Mouse (Mus musculus) adrenal gland, adult 2 months (tissue): ENCODE measurements around the gene Cd70. TPM values are rescaled to one million over a fixed set of nuclear protein-coding genes. Genes with fewer than 3 reads are reported as not detected.
"Not testable (repeated sequence)": the region's sequence is repeated elsewhere in the genome, so short reads cannot be mapped to it uniquely, and the experiment has no call there.

Experiments
- DNase-seq: peaks from one replicate; pipeline ENCODE4 v3.0.0; 2021
- polyA plus RNA-seq: library from polyadenylated mRNA; depleted of rRNA; stranded (reverse); fragments of >200 nt; gene quantifications from 2 replicates; pipeline ENCODE4 v1.2.3, GENCODE M21; 2012
- total RNA-seq, 2 experiments: library from RNA; stranded (reverse); gene quantifications; 2 replicates each; pipeline ENCODE4 v1.2.3; 2021

The Cd70 gene
- total and polyA plus RNA-seq, 3 experiments: not detected

DNA sequence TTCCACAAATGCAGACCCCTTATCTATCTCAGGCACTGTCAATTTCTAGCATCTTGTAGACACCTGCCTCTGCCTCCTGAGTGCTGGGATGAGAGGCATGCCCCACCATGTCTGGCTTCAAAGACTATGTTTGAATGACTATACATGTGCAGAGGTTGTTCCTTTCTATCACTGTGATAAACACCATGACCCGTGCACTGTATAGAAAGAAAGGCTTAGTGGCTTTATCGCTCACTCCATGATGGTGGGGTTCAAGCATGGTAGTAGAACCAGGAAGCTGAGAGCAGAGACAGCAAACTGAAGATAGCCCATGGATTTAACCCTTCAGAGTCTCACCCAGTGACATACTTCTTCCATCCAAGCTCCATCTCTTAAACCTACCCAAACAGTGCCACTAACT lies 14.9 kb downstream of the Cd70 start:
- DNase-seq: no peak

DNA sequence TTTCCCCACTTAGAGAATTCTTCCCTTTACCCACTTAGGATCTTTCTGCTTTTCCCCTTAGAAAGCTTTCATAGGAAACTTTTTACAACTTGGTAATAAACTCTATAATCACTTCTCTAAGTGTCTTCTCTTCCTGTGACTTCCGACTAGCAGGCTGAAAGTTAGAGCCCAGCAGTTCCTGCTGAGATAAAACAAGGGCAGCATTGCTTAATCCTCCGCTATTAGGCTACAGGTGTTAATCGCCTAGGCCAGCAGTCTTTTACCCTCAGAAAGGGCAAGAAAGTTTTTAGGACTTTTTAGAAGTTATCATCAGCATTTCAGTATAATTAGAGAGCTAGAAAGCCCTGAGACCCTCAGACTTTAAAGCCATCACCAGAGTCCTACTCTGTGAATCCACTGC lies 15.6 kb downstream of the Cd70 start:
- not testable (repeated sequence) for DNase-seq

DNA sequence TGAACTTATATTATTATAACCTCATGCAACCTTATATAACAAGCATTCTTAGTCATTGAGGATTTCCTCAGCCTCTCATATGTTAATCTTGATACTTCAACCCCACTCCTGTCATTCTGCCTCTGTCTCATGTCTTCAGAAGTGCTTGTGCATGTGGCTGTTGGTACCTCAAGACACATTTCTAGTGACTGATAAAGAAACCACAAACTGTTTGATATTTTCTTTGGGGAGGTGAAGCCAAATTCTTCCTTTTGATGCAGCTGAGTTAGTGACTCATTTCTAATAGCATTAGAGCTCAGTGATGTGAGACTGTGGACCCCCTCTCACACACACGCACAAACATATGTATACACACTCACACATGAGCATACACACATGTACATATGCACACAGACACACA lies 17.8 kb downstream of the Cd70 start:
- no peak for DNase-seq

DNA sequence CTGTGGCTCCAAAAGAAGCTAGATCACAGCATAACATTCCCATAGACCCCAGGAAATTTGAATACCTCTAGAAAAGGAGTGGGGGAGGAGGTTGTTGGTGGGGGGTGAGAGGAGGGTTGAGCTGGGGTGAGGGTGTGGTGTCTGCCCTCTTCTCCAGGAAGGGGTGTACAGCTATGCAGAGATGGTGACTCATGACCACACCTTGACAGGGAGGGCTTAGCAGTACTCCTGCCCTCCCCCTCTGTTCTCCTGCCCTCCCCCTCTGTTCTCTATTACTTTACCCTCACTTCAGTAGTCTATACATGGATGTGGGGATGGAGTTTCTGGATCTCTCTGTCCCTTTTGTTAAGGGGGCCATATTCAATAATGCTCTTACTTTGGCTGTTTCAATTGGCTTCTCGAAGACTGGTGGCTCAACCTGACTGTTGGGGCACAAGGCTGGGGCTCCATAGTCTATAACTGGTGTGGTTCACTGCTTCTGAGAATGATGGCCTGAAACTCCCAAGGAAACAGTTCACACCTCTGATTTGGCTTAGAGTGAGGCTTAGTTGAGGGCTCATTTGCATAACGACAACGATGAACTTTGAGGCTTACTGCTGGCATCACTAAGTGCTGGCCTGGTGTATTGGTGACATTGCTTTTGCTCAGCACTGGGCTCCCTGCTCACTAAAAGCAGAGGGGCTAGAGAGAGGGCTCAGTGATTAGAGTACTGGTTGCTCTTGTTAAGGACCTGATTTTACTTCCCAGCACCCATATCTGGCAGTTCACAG lies 23.5 kb downstream of the Cd70 start:
- no peak for DNase-seq

DNA sequence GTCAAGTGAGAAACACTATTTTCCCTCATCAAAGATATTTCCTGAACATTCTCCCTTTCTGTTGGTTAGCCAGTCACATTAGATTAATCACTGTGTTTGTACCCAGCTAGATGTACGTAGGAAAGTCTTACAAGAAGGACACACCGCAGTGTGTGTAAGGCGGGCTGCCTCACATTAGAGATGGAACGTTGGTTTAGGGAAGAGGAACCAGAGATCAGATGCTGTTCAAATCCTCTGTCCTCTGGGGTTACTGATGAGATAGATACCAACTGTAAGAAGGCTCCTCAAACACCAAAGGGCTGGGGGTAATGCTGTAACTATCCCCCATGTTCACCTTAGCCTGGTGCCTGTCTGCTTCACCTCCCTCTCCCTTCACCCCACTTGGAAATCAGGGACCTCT lies 24.8 kb downstream of the Cd70 start:
- no peak for DNase-seq

DNA sequence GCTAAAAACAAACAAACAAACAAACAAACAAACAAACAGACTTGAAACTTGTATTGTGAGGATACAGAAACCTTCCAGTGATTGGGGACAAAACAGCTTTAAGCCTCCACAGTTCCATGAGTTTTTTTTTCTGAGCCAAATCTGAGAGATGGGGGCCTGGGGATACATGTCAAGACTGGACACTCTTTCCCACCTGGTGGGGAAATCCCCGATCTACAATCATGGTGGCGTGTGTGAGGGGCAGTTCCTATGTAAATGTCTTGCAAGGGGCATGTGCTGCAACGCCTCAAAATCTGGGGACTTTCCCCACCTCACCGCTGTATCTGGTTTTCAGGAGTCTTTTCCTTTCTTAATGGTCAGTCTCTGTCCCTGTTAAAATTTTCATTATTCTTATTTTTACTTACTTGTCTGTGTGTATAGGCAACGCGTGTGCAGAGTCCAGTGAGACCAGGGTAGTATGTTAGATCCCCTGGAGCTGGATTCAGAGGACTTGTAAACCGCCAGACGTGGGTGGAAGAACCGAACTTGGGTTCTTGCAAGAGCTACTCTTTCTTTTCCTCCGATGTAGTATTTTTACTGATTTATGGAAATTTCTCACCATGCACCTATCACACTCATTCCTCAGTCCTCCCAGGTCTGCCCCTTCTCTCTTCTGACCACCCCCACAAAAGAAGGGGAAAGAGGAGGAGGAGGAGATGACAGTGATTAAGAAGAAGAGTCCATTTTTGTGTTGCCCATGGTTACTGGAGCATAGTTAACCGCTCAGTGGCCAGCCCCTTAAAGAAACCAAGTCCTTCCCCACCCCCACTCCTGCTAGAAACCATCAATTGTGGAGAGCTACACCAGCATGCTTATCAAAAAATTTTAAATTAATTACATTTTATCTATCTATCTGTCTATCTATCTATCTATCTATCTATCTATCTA lies 26.1 kb downstream of the Cd70 start:
- DNase-seq: no peak

DNA sequence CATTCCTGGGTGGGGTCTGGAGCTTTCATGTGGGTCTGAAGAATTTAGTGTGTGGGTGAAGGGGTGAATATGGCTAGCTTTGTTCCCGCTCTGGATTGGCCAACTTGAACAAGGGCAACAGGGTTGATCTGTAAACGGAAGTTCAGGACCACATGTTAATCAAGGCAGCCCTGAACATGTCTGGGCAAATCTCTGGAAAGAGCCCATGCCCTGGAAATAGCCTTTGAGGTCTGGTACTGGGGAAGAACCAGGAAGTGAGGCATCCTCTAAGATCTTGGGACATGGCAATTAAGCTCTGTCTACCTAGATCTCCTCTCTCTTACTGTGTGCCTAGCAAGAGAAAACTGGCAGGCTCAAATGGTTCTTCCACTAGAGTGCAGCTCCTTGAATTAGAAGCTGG lies 27.7 kb downstream of the Cd70 start:
- DNase-seq: no peak

DNA sequence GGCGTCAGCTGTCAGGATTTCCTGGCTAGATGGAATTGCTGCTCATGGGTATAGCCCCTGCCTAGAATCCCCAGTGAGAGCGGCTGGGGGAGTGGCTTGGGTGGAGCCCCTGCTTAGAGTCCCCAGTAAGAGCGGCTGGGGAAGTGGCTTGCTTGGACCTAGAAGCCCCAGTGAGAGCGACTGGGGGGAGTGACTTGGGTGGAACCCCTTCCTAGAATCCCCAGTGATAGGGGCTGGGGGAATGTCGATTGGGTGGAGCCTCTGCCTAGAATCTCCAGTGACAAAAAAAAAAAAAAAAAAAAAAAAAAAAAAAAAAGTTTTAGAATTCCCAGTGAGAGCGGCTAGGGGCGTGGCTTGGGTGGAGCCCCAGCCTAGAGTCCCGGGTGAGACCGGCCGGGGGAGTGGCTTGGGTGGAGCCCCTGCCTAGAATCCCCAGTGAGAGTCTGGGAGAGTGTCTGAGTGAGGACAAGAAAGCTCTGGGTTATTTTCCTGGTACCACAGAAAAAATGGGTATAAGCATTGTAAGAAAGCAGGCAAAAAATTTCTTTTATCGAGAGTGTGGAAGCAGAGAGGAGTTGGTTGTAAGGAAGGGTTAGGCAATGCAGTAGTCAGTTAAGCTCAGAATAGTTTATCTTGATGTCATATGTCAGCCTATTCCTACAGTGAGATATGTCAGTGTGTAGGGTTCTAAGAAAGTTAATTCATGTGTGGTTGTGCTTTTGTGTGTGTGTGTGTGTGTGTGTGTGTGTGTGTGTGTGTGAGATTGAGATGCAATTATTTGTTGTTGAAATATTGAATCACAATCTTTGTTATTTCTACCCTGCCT lies 30.8 kb downstream of the Cd70 start:
- peak; percentile 42 for DNase-seq

DNA sequence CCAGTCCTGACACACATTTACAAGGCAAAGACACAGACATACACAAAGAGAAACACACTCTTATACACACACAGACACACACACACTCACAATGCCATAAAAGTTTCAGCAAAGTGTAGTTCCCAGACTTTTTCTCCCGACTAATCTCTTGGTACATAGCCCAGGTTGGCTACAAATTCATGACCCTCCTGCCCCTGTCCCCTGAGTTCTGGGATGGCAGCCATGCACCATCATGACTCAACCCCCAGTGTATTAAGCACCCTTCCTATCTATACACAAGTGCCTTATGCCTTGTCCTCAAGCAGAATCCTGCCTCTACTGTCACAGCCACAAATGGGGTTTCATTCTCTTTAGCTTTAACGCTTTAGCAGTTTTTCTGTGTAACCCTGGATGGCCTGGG lies 32.8 kb downstream of the Cd70 start:
- DNase-seq: no peak

DNA sequence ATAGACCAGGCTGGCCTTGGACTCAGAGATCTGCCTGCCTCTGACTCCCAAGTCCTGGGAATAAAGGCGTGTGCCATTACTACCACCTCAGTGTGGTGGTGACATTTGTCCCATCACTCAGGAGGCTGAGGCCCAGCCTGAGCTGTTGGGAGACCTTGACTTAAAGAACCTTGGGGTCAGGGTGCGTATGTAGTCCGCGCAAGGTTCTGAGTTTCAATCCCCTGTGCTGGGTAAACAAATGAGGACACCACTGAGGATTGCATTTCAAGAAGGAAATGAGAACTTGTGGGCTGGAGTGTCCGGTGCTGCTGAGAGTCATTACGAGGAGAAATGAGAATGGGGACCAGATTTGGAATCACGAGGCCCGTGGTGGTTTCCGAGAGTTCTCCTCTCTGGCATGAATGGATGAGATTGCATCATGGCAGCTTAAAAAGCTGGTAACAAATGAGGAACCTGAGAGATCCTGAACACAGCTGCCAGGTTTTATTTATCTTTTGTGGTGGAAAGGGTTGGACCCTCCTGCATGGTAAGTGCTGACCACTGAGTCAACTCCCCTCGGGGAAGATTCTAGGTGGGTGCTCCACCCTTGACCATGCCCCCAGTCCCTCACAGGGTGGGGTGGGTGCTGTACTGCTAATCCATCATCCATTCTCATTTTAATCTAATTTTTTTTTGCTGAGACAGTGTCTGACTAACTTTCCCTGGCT lies 36.7 kb downstream of the Cd70 start:
- peak; percentile 38 for DNase-seq

DNA sequence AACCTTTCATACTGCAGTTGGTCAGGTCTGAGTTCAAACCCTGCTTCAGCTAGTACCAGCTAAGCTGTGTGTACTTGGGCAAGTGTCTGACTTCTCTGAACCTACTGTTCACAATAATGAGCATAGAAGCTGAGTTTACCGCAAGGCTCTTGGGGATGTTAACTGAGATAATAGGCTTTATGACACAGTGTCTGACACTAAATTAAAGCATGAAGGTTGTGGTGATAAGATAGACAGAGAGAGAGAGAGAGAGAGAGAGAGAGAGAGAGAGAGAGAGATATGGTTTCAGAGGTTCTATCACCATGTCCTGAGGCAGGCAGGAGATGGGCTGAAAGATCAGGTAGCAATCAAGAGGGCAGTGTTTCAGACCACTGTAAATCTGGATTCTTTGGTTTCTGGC lies 39.6 kb downstream of the Cd70 start:
- no peak for DNase-seq

DNA sequence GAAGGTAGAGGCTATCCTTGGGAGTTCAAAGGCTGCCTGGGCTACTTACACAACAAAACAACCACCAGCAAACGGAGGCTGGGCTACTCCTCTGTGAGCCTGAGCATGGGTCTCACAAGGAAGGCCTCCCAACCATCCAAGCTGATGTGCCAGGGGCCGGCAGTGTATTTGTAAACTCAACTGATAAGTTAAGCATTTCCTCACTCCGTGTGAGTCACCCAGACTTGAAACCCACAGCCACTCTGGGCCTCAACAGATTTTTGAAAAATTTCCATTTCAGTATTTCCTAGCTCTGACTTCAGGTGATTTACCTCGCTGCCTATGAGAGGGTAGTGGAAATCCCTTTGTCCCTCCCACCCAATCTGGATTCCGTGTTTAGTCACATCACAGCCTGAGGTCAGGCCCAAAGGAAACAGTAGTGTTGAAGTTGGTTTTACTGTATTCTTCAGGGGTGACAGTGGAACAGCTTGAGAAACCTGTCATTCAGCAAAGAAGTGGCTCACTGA lies 40.9 kb downstream of the Cd70 start:
- DNase-seq: peak; percentile 22

DNA sequence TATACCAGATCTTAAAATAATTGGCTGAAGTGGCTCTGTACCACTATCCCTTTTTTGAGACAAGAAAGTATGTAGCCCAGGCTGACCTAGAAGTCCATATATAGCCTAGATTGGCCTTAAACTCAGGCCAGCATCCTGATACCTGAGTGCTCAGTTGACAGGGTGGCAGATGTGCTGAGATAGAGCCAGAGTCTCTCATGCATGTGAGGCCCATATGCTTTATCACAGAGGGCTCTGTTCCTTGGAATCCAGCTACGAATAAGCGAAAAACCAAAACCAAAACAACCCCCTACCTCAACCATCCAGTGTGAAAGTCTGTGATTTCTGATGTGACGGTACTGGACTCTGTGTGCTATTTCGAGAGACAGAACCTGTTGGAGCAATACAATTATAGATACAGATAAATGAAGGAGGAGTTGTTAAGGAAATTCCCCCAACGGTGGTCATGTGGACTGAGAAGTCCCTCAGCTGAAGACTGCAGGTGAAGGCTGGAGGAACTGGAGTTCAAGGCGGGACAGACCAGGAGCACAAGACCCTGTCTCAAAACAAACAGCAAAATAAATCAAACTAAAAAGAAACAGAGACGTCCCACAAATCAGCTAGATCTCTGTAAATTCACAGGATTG lies 41.4 kb downstream of the Cd70 start:
- DNase-seq: no peak

DNA sequence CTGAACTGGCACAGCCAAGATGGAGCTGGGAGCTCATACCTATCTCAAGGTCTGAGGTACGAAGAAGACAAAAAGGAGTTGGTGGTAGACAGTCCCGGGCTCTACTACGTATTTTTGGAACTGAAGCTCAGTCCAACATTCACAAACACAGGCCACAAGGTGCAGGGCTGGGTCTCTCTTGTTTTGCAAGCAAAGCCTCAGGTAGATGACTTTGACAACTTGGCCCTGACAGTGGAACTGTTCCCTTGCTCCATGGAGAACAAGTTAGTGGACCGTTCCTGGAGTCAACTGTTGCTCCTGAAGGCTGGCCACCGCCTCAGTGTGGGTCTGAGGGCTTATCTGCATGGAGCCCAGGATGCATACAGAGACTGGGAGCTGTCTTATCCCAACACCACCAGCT lies 42.5 kb downstream of the Cd70 start:
- DNase-seq: no peak

DNA sequence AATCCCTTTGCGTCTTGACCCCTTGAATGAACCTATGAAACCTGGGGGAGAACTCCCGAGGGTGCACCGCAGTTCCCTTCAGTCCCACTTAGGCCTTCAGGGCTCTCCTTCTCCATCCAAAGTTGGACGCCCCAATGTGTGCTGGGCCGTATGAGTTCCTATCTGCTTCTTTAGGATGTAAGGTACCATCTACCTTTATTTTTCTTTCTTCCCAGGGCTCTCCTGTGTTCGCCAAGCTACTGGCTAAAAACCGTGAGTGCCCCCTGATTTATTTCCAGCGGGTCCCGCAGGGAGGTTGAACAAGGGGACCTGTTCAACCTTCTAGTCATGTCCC lies 43.6 kb downstream of the Cd70 start:
- DNase-seq: no peak

DNA sequence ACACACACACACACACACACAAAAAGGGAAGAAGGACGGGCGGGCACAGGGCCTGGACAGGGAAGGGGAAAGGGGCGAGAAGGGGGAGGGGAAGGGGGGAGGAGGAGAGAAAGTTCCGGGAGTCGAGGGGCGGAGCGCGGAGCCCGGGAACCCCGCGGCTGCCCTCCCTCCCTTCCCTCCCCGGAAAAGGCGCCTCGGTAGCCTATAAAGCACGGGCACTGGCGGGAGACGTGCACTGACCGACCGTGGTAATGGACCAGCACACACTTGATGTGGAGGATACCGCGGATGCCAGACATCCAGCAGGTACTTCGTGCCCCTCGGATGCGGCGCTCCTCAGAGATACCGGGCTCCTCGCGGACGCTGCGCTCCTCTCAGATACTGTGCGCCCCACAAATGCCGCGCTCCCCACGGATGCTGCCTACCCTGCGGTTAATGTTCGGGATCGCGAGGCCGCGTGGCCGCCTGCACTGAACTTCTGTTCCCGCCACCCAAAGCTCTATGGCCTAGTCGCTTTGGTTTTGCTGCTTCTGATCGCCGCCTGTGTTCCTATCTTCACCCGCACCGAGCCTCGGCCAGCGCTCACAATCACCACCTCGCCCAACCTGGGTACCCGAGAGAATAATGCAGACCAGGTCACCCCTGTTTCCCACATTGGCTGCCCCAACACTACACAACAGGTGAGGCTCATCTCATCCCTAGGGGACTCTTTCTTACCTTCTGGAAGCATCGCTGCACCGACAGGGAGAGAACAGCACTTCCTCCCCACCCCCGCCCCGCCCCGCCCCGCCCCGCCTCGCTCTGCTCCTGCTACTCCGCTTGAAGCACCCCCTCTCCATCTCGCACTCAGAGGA lies 44.2 kb downstream of the Cd70 start, which contains the start of gene Tnfsf9:
Gene Tnfsf9 (plus strand): TSS at position 145 of the 854 bp plus-strand sequence.
- peak; percentile 40 for DNase-seq

DNA sequence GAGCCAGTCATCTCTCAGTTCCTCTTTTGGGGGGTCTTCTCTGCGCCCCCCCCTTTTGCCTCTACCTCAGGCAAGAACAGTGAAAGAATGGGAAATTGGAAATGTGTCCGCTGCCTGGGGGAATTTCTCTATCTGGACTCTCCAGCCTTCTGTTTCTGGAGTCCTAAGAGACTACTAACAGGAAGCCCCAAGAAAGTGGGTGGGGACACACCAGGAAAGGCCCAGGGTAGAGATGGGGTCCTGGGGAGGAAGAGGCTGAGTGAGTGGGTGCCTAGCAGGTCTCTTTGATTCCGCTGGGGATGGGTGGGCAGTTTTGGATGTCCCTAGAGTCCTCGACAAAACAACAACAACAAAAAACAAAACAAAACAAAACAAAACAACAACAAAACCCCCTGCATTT lies 45.1 kb downstream of the Cd70 start:
- DNase-seq: no peak

DNA sequence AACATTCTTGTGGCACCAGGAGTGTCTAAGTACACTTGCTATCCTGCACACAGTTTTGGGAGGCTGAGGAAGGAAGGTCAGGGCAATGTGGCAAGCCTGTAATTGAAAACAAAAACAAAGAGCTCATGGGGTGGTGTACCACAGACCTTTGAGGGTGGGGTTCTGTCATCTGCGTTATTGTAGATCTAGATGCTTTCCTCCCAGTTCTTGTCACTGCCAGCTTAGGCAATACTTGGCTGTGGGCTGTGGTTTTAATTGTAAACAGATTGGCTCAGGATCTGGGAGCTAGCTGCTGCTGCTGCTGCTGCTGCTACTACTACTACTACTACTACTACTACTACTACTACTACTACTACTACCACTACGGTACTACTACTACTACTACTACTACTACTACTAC lies 47.3 kb downstream of the Cd70 start:
- DNase-seq: no peak

DNA sequence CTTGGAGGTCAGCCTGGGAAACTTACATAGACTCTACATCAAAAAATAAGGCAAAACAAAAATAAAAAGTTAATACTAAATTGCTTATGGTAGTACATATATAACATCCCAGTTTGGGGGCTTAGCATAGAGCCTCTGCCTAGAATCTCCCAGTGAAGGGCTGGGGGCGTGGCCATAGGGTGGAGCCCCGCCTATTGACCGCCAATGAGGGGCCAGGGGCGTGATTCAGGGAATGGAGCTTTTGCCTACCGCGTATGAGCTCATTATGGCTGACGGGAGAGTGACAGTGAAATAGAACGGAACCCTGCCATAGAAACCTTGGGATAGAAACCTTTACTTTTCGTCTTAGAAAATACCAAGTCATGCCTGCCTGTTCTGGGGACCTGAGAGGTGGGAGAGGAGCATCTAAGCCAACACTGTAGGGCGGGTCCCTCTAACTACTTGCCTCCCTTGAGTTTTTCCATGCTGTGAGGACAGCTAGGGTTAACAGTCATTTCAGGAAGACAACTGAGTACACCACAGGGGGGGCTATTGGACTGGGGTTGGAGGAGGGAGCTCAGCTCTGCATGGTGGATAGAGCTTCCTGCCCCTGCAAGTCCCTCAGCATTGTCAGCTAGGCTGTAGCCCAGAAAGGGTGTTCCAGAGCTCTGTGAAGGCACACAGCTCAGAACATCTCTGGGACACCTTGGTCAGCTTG lies 49.8 kb downstream of the Cd70 start:
- no peak for DNase-seq

DNA sequence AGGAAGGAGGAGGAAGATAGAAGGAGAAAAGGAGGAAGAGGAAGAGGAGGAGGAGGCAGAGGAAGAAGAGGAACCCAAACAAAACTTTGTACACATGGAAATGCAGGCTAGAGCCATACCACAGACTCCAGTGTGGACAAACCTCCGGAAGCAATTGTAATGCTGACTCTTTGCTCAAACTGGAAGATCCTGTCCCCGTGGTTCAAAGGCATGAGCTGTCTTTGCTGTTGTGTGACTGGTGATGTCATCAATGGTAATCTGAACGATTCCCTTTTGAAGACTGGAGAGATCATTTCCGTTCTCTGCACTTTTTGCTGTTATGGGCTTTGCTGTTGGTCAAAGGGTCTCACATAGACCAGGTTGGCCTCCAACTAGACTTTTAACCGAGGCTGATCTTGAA lies 51.3 kb downstream of the Cd70 start:
- no peak for DNase-seq
